Mouse (Mus musculus) G1E (cell line): ENCODE results near the gene Prss45.

Experiments used
- CTCF ChIP-seq: IDR thresholded peaks from 2 replicates; pipeline ENCODE4 v1.5.1; 2012; ENCODE audit warnings: low read depth, low read length, inconsistent platforms, mixed read lengths
- TAL1 ChIP-seq: conservative IDR thresholded peaks from 2 replicates; pipeline ENCODE4 v1.6.1; 2012; ENCODE audit warnings: low read depth, low read length, inconsistent platforms, mixed read lengths

GRCm38 (mm10) chr9:110844206-110844605, 9.8 kb downstream of the Prss45 start, which contains the start of gene Prss46:
- TF ChIP-seq CTCF (no peak), TAL1 (no peak)
